Mouse (Mus musculus) stomach, embryonic 16.5 days (tissue): Measurements from ENCODE around the gene Mansc4. TPM values are rescaled to one million over a fixed set of nuclear protein-coding genes. Genes with fewer than 3 reads are reported as not detected.

Experiments
- ATAC-seq: fragments of 200-750 bp; cut with Nextera tagmentation; 2 replicates; pipeline ENCODE4 v1.8.0; 2017; ENCODE audit warnings: moderate number of reproducible peaks, moderate TSS enrichment; ENCODE audit not compliant: insufficient read depth, low FRiP score
- H3K27ac ChIP-seq: fragments of 300-500 bp; sonication (generic); 2 replicates; pipeline ENCODE4 v1.5.1; 2014; ENCODE audit warnings: low read length
- H3K27me3 ChIP-seq: fragments of 300-500 bp; sonication (generic); 2 replicates; pipeline ENCODE4 v1.6.1; 2014; ENCODE audit warnings: low read length, control low read depth, mixed read lengths; ENCODE audit not compliant: control insufficient read depth, insufficient read depth
- H3K36me3 ChIP-seq: fragments of 300-500 bp; sonication (generic); 2 replicates; pipeline ENCODE4 v1.6.1; 2014; ENCODE audit warnings: low read length; ENCODE audit not compliant: control insufficient read depth, insufficient read depth
- H3K4me1 ChIP-seq: fragments of 300-500 bp; sonication (generic); 2 replicates; pipeline ENCODE4 v1.6.1; 2014; ENCODE audit warnings: low read length, control low read depth, mixed read lengths; ENCODE audit not compliant: control insufficient read depth, insufficient read depth
- H3K4me2 ChIP-seq: fragments of 300-500 bp; sonication (generic); 2 replicates; pipeline ENCODE4 v1.6.1; 2014; ENCODE audit warnings: low read depth, low read length, mixed read lengths
- H3K4me3 ChIP-seq: fragments of 300-500 bp; sonication (generic); replicated peaks from 2 replicates; pipeline ENCODE4 v1.5.1; 2014; ENCODE audit warnings: mild to moderate bottlenecking, low read length
- H3K9ac ChIP-seq: fragments of 300-500 bp; sonication (generic); 2 replicates; pipeline ENCODE4 v1.6.1; 2014; ENCODE audit warnings: low read length
- H3K9me3 ChIP-seq: fragments of 300-500 bp; sonication (generic); replicated peaks from 2 replicates; pipeline ENCODE4 v1.6.1; 2016; ENCODE audit warnings: low read length, control low read depth; ENCODE audit not compliant: control insufficient read depth
- WGBS: fragments of 180-500 bp; shearing (Covaris S2); extraction: QIAGEN DNeasy Blood & Tissue Kit; methylation state at CpG from one replicate; pipeline ENCODE4 v1.1.7; 2014; 5-methylcytosine and 5-hydroxymethylcytosine counted together
- polyA plus RNA-seq: library from polyadenylated mRNA; unstranded; fragments of >200 nt; fragmentation: Nextera tagmentation; extraction: Ambion mirVana; gene quantifications from 2 replicates; pipeline ENCODE4 v1.2.1, GENCODE M21; 2015

Mansc4 gene
- polyA plus RNA-seq, 1 experiment from 2014 or later: 2.6 TPM

- H3K4me1 ChIP-seq: no peaks in the 10 kb centered on the region
- no peak overlapping the region for H3K4me2 ChIP-seq
- H3K4me3 ChIP-seq: no peak overlapping the region
- WGBS: 89% methylated on average over 3 of the region's 3 CpGs
- H3K27me3 ChIP-seq: no peaks in the 10 kb centered on the region
- no peaks in the 10 kb centered on the region for H3K9me3 ChIP-seq
- H3K27ac ChIP-seq: no peak overlapping the region
- ATAC-seq: no peak; the same call in 1 of the 2 replicates
- peaks cover 6% of the 10 kb centered on the region for H3K36me3 ChIP-seq
- H3K9ac ChIP-seq: no peak overlapping the region
These were observed 15.5 kb upstream of the Mansc4 start for GRCm38 (mm10) chr6:147102293-147102692.

- 49% methylated on average over 19 of the region's 19 CpGs for WGBS
- Histone ChIP-seq H3K4me2 (no peak overlapping the region), H3K27ac (no peak overlapping the region), H3K4me1 (no peaks in the 10 kb centered on the region), H3K4me3 (no peak overlapping the region), H3K9ac (no peak overlapping the region), H3K27me3 (no peaks in the 10 kb centered on the region), H3K36me3 (peaks cover 6% of the 10 kb centered on the region), H3K9me3 (no peaks in the 10 kb centered on the region)
- ATAC-seq: no peak
These were observed 12.8 kb upstream of the Mansc4 start for GRCm38 (mm10) chr6:147099458-147100277.

GRCm38 (mm10) chr6:147097346-147097929 is 10.6 kb upstream of the Mansc4 start:
- 48% methylated on average over 8 of the region's 8 CpGs for WGBS
- Histone ChIP-seq H3K4me2 (no peak overlapping the region), H3K27me3 (no peaks in the 10 kb centered on the region), H3K9ac (no peak overlapping the region), H3K9me3 (no peaks in the 10 kb centered on the region), H3K4me1 (peaks cover 4% of the 10 kb centered on the region), H3K36me3 (no peaks in the 10 kb centered on the region), H3K4me3 (no peak overlapping the region), H3K27ac (no peak overlapping the region)
- ATAC-seq: no peak

- Histone ChIP-seq H3K27me3 (no peaks in the 10 kb centered on the region), H3K4me1 (peaks cover 6% of the 10 kb centered on the region), H3K9me3 (no peaks in the 10 kb centered on the region), H3K36me3 (no peaks in the 10 kb centered on the region), H3K27ac (no peak overlapping the region), H3K4me2 (no peak overlapping the region), H3K9ac (no peak overlapping the region), H3K4me3 (no peak overlapping the region)
- 57% methylated on average over 3 of the region's 3 CpGs for WGBS
- no peak for ATAC-seq
These were observed 10.1 kb upstream of the Mansc4 start for GRCm38 (mm10) chr6:147096934-147097333.

- H3K9ac ChIP-seq: no peak overlapping the region
- no peaks in the 10 kb centered on the region for H3K9me3 ChIP-seq
- no peak overlapping the region for H3K4me2 ChIP-seq
- WGBS: 92% methylated on average over 4 of the region's 4 CpGs
- no peak overlapping the region for H3K4me3 ChIP-seq
- no peak for ATAC-seq
- H3K36me3 ChIP-seq: no peaks in the 10 kb centered on the region
- H3K4me1 ChIP-seq: peaks cover 6% of the 10 kb centered on the region
- H3K27me3 ChIP-seq: no peaks in the 10 kb centered on the region
- H3K27ac ChIP-seq: no peak overlapping the region
These were observed 9.3 kb upstream of the Mansc4 start for GRCm38 (mm10) chr6:147096109-147096508.

GRCm38 (mm10) chr6:147094771-147095170 is 7.9 kb upstream of the Mansc4 start:
- no peaks in the 10 kb centered on the region for H3K9me3 ChIP-seq
- no peak overlapping the region for H3K9ac ChIP-seq
- WGBS: 79% methylated on average over 7 of the region's 7 CpGs
- no peaks in the 10 kb centered on the region for H3K36me3 ChIP-seq
- H3K27ac ChIP-seq: no peak overlapping the region
- H3K27me3 ChIP-seq: no peaks in the 10 kb centered on the region
- H3K4me3 ChIP-seq: no peak overlapping the region
- H3K4me1 ChIP-seq: peaks cover 11% of the 10 kb centered on the region
- no peak for ATAC-seq
- no peak overlapping the region for H3K4me2 ChIP-seq

GRCm38 (mm10) chr6:147092136-147092535 is 5.3 kb upstream of the Mansc4 start:
- Histone ChIP-seq H3K36me3 (no peaks in the 10 kb centered on the region), H3K9ac (peak overlapping the region; percentile 87), H3K27ac (peak overlapping the region; percentile 90; the same call in 1 of the 2 replicates), H3K4me2 (peak overlapping the region; percentile 93), H3K4me3 (peak overlapping the region; percentile 66), H3K4me1 (peaks cover 11% of the 10 kb centered on the region), H3K9me3 (no peaks in the 10 kb centered on the region), H3K27me3 (no peaks in the 10 kb centered on the region)
- WGBS: 2% methylated on average over 15 of the region's 15 CpGs
- 0 out of 2 replicates have a peak, but pooled peaks have one; percentile 1 for ATAC-seq

- under 1% methylated on average over 94 of the region's 99 CpGs for WGBS
- peak within 1 kb of the TSS; percentile 93 for H3K4me2 ChIP-seq
- H3K9ac ChIP-seq: peak within 1 kb of the TSS; percentile 87
- ATAC-seq: peak; percentile 93
- peak within 1 kb of the TSS; percentile 66 for H3K4me3 ChIP-seq
- H3K36me3 ChIP-seq: no peaks in the 10 kb centered on the region
- no peaks in the 10 kb centered on the region for H3K9me3 ChIP-seq
- peak within 1 kb of the TSS; percentile 90 for H3K27ac ChIP-seq
- H3K4me1 ChIP-seq: peaks cover 11% of the 10 kb centered on the region
- H3K27me3 ChIP-seq: no peaks in the 10 kb centered on the region
These were observed 4.6 kb upstream of the Mansc4 start, which contains the start of gene Klhl42 for GRCm38 (mm10) chr6:147091136-147092120. TSS of gene Klhl42 (plus strand) at chr6:147091379.
